Mouse (Mus musculus) urinary bladder, postnatal 0 days (tissue): ENCODE results near the gene Rsph6a. TPM values are rescaled to one million over a fixed set of nuclear protein-coding genes. Genes with fewer than 3 reads are reported as not detected.

Experiments
- microRNA-seq: library from miRNA; unstranded; fragments of <30 nt; microRNA quantifications from one replicate; pipeline ENCODE4, GENCODE M21; 2016
- polyA plus RNA-seq: library from polyadenylated mRNA; unstranded; fragments of >200 nt; fragmentation: Nextera tagmentation; extraction: Ambion mirVana; gene quantifications from 2 replicates; pipeline ENCODE4 v1.2.1, GENCODE M21; 2015

Gene Rsph6a
- not detected in 2 replicates for polyA plus RNA-seq

DNA sequence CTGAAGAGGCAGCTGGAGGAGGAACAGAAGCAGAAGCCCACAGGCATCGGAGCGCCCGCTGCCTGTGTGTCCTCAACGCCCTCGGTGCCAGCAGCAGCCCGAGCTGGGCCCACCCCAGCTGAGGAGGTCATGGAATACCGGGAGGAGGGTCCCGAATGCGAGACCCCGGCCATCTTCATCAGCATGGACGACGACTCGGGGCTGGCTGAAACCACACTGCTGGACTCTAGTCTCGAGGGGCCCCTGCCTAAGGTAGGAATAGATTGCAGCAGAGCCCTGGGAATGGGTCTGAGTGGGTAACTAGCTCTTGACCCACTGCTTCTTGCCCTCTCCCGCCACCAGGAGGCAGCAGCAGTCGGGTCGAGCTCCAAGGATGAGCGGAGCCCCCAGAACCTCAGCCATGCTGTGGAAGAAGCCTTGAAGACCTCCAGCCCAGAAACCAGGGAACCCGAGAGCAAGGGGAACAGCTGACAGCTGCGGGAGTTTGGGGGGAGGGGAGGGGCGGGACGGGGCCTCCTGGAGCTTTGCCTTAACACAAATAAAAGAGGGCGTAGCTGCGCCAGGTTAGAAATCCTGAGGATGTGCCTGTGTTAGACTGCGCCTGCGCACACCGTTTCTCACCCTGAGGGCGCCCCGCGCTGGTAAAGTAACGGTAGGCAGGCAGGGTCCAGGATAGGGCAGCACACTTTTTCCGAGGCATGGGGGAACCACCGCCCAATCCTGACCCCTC, at the start of gene Rsph6a:
Gene Rsph6a, plus strand, starts transcription at position 644 of the 730 bp plus-strand sequence.

DNA sequence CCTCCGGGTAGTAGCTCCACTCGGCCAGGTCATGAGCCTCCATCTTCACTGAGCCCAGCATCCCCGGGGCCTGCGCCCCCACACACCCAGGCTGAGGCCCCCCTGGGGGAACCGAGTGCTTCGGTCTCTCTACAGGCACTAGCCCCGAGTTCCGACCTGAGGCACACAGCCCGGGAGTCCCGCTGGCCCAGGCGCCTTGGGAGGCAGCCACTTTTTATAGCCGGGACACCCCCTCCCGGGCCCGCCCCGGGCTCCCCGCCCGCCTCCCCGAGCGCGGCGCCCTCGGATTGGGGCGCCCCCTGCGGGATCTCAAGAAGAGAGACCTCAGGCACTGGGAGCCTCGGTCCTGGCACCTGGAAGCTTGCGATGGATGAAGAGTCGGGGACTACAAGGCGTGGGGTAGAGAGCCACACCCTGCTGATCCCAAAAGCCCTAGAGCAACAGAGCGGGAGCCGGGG, 31.1 kb upstream of the Rsph6a start, which contains the start of gene Foxa3:
Gene Foxa3, minus strand, starts transcription at position 182 of the 458 bp plus-strand sequence.

DNA sequence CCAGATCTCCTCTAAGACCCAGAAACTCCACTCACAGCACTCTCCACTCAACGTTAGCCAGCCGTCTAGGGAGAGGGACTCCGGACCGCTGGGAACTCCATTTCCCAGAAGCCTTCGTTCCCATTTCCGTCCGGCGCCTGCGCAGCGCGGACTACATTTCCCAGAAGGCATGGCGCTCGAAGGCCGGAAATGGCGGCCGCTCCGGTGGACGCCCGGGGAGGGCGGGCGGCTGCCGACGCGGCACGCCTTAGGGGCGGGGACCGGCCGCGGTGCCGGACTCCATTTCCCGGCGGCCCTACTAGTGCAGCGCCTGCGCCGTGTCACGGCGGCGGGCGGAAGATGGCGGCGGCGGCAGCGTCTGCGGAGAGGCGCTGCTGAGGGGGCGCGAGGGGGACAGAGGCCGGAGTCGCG, 30.4 kb upstream of the Rsph6a start, which contains the start of gene Sympk:
Gene Sympk, plus strand, starts transcription at position 282 of the 411 bp plus-strand sequence.

DNA sequence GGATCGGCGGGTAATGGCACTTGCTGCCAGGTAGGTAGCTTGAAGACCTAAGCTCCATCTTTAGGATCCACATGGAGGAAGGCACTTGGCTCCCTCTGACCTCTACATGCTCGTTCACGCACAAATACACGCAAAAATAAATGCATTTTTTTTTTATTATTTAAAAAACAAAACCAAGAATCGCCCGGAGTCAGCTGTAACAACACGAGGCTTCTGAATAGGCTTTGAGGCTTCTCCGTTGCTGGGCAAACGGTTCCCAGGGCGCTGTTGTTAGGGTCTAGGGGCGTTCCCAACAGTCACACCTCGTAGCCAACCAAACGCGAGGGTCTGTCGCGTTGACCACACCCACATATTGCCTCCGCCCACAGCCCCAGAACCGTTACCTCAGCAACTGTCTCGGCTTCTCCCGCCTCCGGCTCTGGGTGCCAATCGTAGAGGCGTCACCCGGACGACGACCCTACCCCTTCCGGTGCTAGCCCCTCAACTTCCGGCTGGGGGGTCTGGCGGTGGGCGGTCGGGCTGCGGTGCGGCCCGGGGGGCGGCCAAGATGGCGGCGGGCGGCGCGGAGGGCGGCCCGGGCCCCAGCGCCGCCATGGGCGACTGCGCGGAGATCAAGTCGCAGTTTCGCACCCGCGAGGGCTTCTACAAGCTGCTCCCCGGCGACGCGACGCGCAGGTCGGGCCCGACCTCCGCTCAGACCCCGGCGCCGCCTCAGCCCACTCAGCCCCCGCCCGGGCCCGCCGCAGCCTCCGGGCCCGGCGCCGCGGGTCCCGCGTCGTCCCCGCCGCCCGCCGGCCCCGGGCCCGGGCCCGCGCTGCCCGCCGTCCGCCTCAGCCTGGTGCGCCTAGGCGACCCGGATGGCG, 21.5 kb downstream of the Rsph6a start, which contains the start of gene Dmwd:
Gene Dmwd, plus strand, starts transcription at position 505 of the 863 bp plus-strand sequence.

DNA sequence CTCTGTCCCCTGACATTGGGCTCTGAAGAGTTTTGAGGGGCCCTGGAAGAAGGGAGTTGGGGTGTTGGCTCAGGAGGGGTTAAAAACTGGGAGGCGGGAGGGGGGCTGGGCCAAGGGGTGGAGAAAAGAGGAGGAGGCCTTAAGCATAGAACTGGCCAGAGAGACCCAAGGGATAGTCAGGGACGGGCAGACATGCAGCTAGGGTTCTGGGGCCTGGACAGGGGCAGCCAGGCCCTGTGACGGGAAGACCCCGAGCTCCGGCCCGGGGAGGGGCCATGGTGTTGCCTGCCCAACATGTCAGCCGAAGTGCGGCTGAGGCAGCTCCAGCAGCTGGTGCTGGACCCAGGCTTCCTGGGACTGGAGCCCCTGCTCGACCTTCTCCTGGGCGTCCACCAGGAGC, 29.2 kb downstream of the Rsph6a start, which contains the start of gene Dmpk:
Gene Dmpk, plus strand, starts transcription at position 149 of the 400 bp plus-strand sequence.

DNA sequence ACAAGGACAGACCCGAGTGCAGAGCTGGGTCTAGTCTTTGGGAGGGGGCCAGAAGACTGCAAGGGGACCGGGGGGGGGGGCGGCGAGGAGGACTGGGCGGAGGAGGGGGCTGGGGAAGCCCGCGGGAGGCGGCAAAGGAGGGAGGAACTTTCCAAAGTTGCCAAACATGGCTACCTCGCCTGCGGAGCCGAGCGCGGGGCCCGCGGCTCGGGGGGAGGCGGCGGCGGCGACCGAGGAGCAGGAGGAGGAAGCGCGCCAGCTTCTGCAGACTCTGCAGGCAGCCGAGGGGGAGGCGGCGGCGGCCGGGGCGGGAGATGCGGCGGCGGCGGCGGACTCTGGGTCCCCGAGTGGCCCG, 40.0 kb downstream of the Rsph6a start, which contains the start of gene Six5:
Gene Six5, plus strand, starts transcription at position 124 of the 355 bp plus-strand sequence.

DNA sequence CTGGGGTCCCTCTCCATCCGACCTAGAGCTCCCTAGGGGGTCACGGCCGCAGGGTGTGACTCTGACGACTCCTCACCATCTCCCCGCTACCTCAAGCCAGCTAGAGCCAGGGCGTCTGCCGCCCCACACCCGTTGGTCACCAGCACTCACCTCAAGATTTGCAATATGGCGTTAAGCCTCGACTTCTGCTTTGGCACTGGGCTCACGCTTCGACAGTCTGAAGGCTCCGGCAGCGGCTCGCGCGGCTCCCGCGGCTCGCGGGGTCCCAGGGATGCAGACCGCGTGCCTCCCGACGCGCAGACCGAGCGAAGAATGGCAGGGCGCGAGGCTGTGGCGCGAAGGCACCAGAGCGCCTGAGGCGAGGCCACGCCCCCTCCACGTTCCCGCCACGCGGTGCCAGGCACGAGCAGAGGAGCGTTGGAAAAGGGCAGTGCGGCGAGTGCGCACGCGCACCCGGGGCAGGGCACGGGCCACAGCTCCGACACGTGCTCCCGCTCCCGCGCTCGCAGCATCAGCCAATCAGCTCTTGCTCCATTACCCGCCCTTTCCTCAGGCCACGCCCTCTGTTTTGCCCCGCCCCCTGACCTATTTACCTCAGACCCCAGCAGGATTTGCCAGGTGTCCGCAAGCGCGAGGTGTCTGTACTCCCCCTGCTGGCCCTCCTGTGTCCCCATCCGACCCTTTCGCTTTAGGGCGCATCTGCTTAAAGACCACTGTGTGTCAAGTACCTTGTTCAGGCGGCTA, 63.7 kb downstream of the Rsph6a start, which contains the start of gene Gm4969:
Gene Gm4969, minus strand, starts transcription at position 341 of the 744 bp plus-strand sequence.

DNA sequence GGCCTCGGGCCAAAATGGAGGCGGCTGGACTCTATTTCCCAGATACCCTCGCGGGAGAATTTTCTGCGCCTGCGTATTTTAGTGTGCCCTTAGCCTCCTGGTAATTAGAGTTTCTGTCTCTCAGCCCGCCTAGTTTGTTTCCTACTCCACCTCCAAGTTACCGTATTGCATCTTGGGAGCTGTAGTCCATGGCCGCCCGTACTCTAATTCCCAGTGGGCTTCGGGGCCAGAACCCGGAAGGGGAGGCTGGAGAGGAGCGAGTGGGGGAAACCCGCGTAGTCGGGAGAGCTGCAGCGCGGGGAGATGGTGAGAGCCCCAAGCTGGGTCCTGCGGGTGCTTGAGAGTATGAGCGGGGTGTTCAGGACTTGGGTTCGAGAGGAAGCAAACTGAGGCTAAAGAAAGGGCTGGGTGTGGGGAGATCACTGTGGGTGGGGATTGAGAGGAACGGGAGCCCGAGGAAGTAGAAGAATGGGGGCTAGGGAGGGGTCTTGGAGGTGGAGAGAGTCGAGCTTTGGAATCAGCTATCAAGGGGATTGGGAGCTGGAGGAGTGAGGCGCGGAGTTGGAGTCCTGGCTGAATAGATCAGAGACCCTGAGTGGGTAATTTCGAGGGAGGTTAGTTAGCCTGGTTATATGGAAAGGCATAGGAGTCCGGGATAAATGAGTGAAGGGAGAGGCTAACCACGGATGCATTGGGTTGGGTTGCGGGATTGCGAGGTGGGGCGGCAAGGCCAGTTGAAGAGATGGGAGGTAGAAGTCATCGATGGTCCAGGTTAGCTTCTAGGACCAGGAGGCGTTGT, 65.3 kb downstream of the Rsph6a start, which contains the start of gene Fbxo46:
Gene Fbxo46, plus strand, starts transcription at position 229 of the 799 bp plus-strand sequence.

Small RNA genes within 50 kb of the gene (microRNA-seq; reads per million reads assigned to microRNA genes)
- 3.1 reads per million, percentile 2 among the genes with 10 or more reads in this experiment for gene Mir3100

Other genes starting within 250 kb of the Rsph6a start
- 0.06 and 0.10 TPM in 2 replicates for gene Psg17, start 233.1 kb upstream of the Rsph6a start, polyA plus RNA-seq
- 2.6 and 3.1 TPM in 2 replicates for gene Mill2, start 214.7 kb upstream of the Rsph6a start, polyA plus RNA-seq
- gene Pglyrp1, start 183.4 kb upstream of the Rsph6a start, polyA plus RNA-seq = 2.7 and 5.1 TPM in 2 replicates
- gene Ccdc61, start 144.3 kb upstream of the Rsph6a start, polyA plus RNA-seq = 11.8 and 12.3 TPM in 2 replicates
- 0.19 and 0.20 TPM in 2 replicates for gene Nova2, start 128.8 kb upstream of the Rsph6a start, polyA plus RNA-seq
- not detected in 2 replicates for gene Nanos2, start 67.3 kb upstream of the Rsph6a start, polyA plus RNA-seq
- 2.3 and 2.4 TPM in 2 replicates for gene Mypop, start 63.4 kb upstream of the Rsph6a start, polyA plus RNA-seq
- gene Irf2bp1, start 50.6 kb upstream of the Rsph6a start, polyA plus RNA-seq = 7.5 and 8.1 TPM in 2 replicates
- gene Foxa3, start 31.2 kb upstream of the Rsph6a start, polyA plus RNA-seq = not detected in 2 replicates
- gene Sympk, start 30.3 kb upstream of the Rsph6a start, polyA plus RNA-seq = 10.3 and 10.6 TPM in 2 replicates
- 7.3 and 9.4 TPM in 2 replicates for gene Dmwd, start 21.5 kb downstream of the Rsph6a start, polyA plus RNA-seq
- 567 and 705 TPM in 2 replicates for gene Dmpk, start 29.2 kb downstream of the Rsph6a start, polyA plus RNA-seq
- gene Six5, start 39.9 kb downstream of the Rsph6a start, polyA plus RNA-seq = 28.4 and 30.6 TPM in 2 replicates
- 0.71 and 1.3 TPM in 2 replicates for gene Gm4969, start 63.7 kb downstream of the Rsph6a start, polyA plus RNA-seq
- gene Fbxo46, start 65.2 kb downstream of the Rsph6a start, polyA plus RNA-seq = 5.8 and 6.1 TPM in 2 replicates
- 11.9 and 12.2 TPM in 2 replicates for gene Qpctl, start 94.6 kb downstream of the Rsph6a start, polyA plus RNA-seq
- 189 and 191 TPM in 2 replicates for gene Snrpd2, start 95.0 kb downstream of the Rsph6a start, polyA plus RNA-seq
- 0.37 and 0.49 TPM in 2 replicates for gene Gipr, start 111.4 kb downstream of the Rsph6a start, polyA plus RNA-seq
- gene Eml2, start 121.7 kb downstream of the Rsph6a start, polyA plus RNA-seq = 26.0 and 26.1 TPM in 2 replicates
- 13.5 and 15.9 TPM in 2 replicates for gene Gpr4, start 157.8 kb downstream of the Rsph6a start, polyA plus RNA-seq
- 24.9 and 26.7 TPM in 2 replicates for gene Opa3, start 173.6 kb downstream of the Rsph6a start, polyA plus RNA-seq
- 110 and 122 TPM in 2 replicates for gene Vasp, start 217.1 kb downstream of the Rsph6a start, polyA plus RNA-seq
- 0.37 TPM in 1 of 2 replicates, not detected in the other for gene Ppm1n, start 225.4 kb downstream of the Rsph6a start, polyA plus RNA-seq
- 19.9 and 21.9 TPM in 2 replicates for gene Rtn2, start 227.9 kb downstream of the Rsph6a start, polyA plus RNA-seq